Mouse (Mus musculus): ENCODE results near the gene Pradc1. TPM values are rescaled to one million over a fixed set of nuclear protein-coding genes. Genes with fewer than 3 reads are reported as not detected.

The Pradc1 gene
- polyA plus RNA-seq, 1 experiment = 20.6 TPM

DNA sequence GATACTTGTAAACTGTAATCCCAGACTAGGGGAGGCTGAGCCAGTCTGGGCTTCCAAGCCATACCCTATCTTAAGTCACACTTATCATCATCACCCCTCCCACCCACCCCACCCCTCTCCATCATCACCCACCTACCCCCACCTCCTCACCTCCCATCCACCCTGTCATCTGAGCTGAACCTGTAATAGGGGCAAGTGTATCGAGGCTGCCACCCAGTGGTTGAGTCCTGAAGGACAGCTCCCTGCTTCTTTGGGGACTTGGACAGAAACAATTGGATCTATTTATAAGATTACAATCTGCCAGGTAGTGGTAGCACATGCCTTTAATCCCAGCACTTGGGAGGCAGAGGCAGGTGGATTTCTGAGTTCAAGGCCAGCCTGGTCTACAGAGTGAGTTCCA lies 54.6 kb downstream of the Pradc1 start:
- no peak for DNase-seq (ENCODE audit: low read depth)

Other genes with a start within 250 kb of the Pradc1 start
- gene Sfxn5, start 118.5 kb downstream of the Pradc1 start, polyA plus RNA-seq (2012; rRNA removed) = 8.8 and 18.6 TPM in 2 replicates
- gene Rab11fip5, start 77.3 kb downstream of the Pradc1 start, polyA plus RNA-seq (2012; rRNA removed) = 21.9 and 22.4 TPM in 2 replicates
- gene Noto, start 28.1 kb downstream of the Pradc1 start, polyA plus RNA-seq (2012; rRNA removed) = not detected in 2 replicates
- gene Smyd5, start 20.0 kb downstream of the Pradc1 start, polyA plus RNA-seq (2012; rRNA removed) = 21.4 and 23.9 TPM in 2 replicates
- 102 and 108 TPM in 2 replicates for gene Cct7, start 456 bp downstream of the Pradc1 start, polyA plus RNA-seq (2012; rRNA removed)
- gene Fbxo41, start 51.0 kb upstream of the Pradc1 start, polyA plus RNA-seq (2012; rRNA removed) = 0.09 and 0.11 TPM in 2 replicates
- not detected in 2 replicates for gene Egr4, start 61.6 kb upstream of the Pradc1 start, polyA plus RNA-seq (2012; rRNA removed)
- 0.89 and 1.0 TPM in 2 replicates for gene Alms1, start 135.6 kb upstream of the Pradc1 start, polyA plus RNA-seq (2012; rRNA removed)